Mouse (Mus musculus) C2C12 (cell line): Measurements from ENCODE around the gene Wwox. TPM values are rescaled to one million over a fixed set of nuclear protein-coding genes. Genes with fewer than 3 reads are reported as not detected.
A peak's percentile ranks its signal among the peaks of the same experiment; 100 is the strongest.

Experiments
- H3K27me3 ChIP-seq: one replicate; pipeline ENCODE4 v1.6.1; 2011; ENCODE audit not compliant: control insufficient read depth, insufficient read depth, insufficient read length
- H3K36me3 ChIP-seq: one replicate; pipeline ENCODE4 v1.6.1; 2011; ENCODE audit not compliant: control insufficient read depth, insufficient read depth
- H3K4me3 ChIP-seq: one replicate; pipeline ENCODE4 v1.5.1; 2011; ENCODE audit warnings: mild to moderate bottlenecking, control low read depth; ENCODE audit not compliant: poor library complexity, insufficient read depth, severe bottlenecking
- H3K79me2 ChIP-seq: one replicate; pipeline ENCODE4 v1.6.1; 2011; ENCODE audit not compliant: control insufficient read depth, insufficient read depth
- H3K79me3 ChIP-seq: one replicate; pipeline ENCODE4 v1.6.1; 2011; ENCODE audit warnings: low read depth, control low read depth
- H3ac ChIP-seq: one replicate; pipeline ENCODE3; 2011; ENCODE audit warnings: low read depth; ENCODE audit not compliant: control insufficient read depth, insufficient read length
- CEBPB ChIP-seq: IDR thresholded peaks from one replicate; pipeline ENCODE4 v1.6.1; 2011; ENCODE audit warnings: low read depth, mild to moderate bottlenecking, control low read depth, moderate library complexity
- CTCF ChIP-seq: IDR thresholded peaks from one replicate; pipeline ENCODE4 v1.5.1; 2011; ENCODE audit not compliant: control insufficient read depth, insufficient read depth, insufficient read length
- FOSL1 ChIP-seq: IDR thresholded peaks from one replicate; pipeline ENCODE4 v1.8.0; 2011; ENCODE audit warnings: mild to moderate bottlenecking, low read length; ENCODE audit not compliant: poor library complexity, insufficient read depth, severe bottlenecking
- MAX ChIP-seq: IDR thresholded peaks from one replicate; pipeline ENCODE4 v1.6.1; 2011; ENCODE audit warnings: mild to moderate bottlenecking, control low read depth
- MYOD1 ChIP-seq: IDR thresholded peaks from one replicate; pipeline ENCODE4 v1.6.1; 2011; ENCODE audit warnings: low read depth; ENCODE audit not compliant: control insufficient read depth, insufficient read length
- MYOG ChIP-seq: IDR thresholded peaks from one replicate; pipeline ENCODE4 v1.6.1; 2011; ENCODE audit not compliant: control insufficient read depth, insufficient read length; ENCODE audit errors: extremely low read depth
- USF1 ChIP-seq: IDR thresholded peaks from one replicate; pipeline ENCODE4 v1.6.1; 2011; ENCODE audit warnings: low read depth, mild to moderate bottlenecking, control low read depth, moderate library complexity
- polyA plus RNA-seq: library from polyadenylated mRNA; unstranded; fragments of >200 nt; fragmentation: generic; extraction: Trizol; gene quantifications from one replicate; pipeline ENCODE4 v1.2.1, GENCODE M21; 2012; ENCODE audit warnings: missing spikeins

Wwox gene
- polyA plus RNA-seq, 1 experiment: 3.7 TPM

DNA sequence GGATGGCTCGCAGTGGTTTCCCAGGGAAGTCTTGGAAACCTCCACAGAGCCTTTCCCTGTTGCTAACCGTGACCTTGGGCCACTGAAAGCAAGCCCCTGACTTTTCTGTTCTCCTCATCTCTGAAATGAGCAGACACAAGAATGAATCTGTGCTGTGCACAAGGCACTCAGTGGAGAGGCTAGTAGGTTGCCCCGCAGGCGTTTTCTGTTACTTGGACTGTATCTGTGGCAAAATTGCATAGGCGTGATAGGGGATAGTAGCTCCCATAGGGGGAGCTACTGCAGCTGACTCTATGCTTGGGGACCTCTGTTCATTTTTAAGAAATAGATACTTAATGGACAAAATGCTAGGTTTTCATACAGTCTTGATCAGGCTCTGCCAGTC is 742 bp downstream of the Wwox start:
- Histone ChIP-seq H3K79me2 (no peaks in the 10 kb centered on the region), H3K36me3 (no peaks in the 10 kb centered on the region), H3K27me3 (no peaks in the 10 kb centered on the region), H3K79me3 (no peaks in the 10 kb centered on the region), H3ac (no peak overlapping the region), H3K4me3 (peak overlapping the region; percentile 63)
- TF ChIP-seq CEBPB (no peak), FOSL1 (no peak), CTCF (no peak), USF1 (no peak), MYOD1 (no peak), MYOG (no peak), MAX (no peak)

GRCm38 (mm10) chr8:114441616-114442015 is 2.2 kb downstream of the Wwox start:
- no peak for TF ChIP-seq FOSL1
- no peak for TF ChIP-seq MAX
- no peak for TF ChIP-seq CTCF
- TF ChIP-seq CEBPB: no peak
- TF ChIP-seq MYOD1: no peak
- no peak for TF ChIP-seq USF1
- no peak for TF ChIP-seq MYOG
- no peak overlapping the region for H3K4me3 ChIP-seq
- no peak overlapping the region for H3ac ChIP-seq
- no peaks in the 10 kb centered on the region for H3K27me3 ChIP-seq
- H3K79me3 ChIP-seq: no peaks in the 10 kb centered on the region
- no peaks in the 10 kb centered on the region for H3K79me2 ChIP-seq
- H3K36me3 ChIP-seq: no peaks in the 10 kb centered on the region

GRCm38 (mm10) chr8:114446884-114447283 is 7.4 kb downstream of the Wwox start:
- Histone ChIP-seq H3ac (no peak overlapping the region), H3K4me3 (no peak overlapping the region), H3K36me3 (no peaks in the 10 kb centered on the region), H3K27me3 (no peaks in the 10 kb centered on the region), H3K79me2 (no peaks in the 10 kb centered on the region), H3K79me3 (no peaks in the 10 kb centered on the region)
- TF ChIP-seq USF1: no peak
- no peak for TF ChIP-seq CTCF

DNA sequence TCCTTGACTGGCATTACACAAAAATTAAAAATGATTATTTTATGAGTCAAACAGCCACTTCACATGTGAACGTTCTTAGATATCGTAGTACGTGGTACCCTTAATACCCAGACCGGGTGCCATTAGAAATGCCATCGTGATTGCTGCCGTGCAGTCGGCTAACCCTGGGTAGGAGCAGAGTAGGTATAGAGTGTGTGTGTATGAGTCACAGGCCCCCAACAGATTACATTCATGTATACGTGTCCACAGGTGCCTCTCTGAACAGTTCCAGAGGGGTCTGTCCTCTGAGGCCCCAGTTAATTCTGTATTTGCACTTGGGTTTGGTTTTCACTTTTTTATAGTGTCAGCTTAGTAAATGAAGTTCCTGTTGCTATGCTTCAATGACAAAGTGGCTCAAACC is 12.8 kb downstream of the Wwox start:
- H3K4me3 ChIP-seq: no peak overlapping the region
- no peaks in the 10 kb centered on the region for H3K27me3 ChIP-seq
- H3K79me3 ChIP-seq: no peaks in the 10 kb centered on the region
- H3ac ChIP-seq: no peak overlapping the region
- no peaks in the 10 kb centered on the region for H3K79me2 ChIP-seq
- no peaks in the 10 kb centered on the region for H3K36me3 ChIP-seq
- TF ChIP-seq FOSL1: no peak
- no peak for TF ChIP-seq CTCF
- TF ChIP-seq USF1: no peak
- no peak for TF ChIP-seq MAX
- no peak for TF ChIP-seq MYOG
- TF ChIP-seq CEBPB: no peak
- TF ChIP-seq MYOD1: no peak

DNA sequence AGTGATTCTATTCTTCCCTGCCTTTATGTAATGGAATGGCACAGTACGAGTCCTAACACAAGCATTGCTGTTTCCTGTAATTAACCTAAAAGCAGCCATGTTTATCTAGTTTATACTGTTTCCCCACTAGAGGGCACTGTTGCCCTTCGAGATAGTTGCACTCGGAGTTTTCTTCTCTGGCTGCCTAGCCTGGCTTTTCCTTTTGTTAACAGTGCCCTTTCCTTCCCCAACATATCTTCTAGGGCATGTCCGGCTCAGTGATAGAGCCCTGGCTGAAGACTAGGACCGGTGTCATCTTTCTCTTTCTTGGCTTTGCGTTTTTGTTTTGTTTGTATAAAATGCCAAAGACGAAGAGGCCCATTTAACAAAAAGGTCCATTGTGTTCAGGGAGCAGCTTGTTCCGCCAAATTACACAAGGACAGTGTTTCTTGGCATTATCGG is 13.3 kb downstream of the Wwox start:
- TF ChIP-seq FOSL1: no peak

DNA sequence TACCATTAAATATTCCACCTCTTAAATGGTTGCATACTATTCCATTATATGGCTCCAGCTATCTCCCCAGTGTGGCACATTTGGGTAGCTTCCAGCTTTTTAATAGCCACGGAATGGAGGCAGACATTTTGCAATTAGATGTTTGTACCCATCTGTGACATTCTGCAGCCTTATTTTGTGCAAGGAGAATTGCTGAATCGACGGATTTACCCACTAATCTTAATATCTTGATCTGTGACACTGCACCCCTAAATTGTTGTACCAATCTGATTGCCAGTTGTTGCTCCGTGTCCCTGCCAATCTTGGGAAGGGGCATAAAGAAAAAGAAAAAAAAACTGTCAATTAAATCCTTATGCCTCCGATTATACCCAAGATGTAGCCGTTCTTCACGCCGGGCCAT is 15.8 kb downstream of the Wwox start:
- Histone ChIP-seq H3K27me3 (no peaks in the 10 kb centered on the region), H3K79me2 (no peaks in the 10 kb centered on the region), H3K4me3 (no peak overlapping the region), H3K36me3 (no peaks in the 10 kb centered on the region), H3K79me3 (no peaks in the 10 kb centered on the region), H3ac (no peak overlapping the region)
- TF ChIP-seq MYOG (no peak), USF1 (no peak), FOSL1 (no peak)

More for the DNA sequence above, 13.3 kb downstream of the Wwox start:
- Histone ChIP-seq H3K36me3 (no peaks in the 10 kb centered on the region), H3K27me3 (no peaks in the 10 kb centered on the region), H3K79me2 (no peaks in the 10 kb centered on the region), H3K4me3 (no peak overlapping the region), H3ac (no peak overlapping the region), H3K79me3 (no peaks in the 10 kb centered on the region)
